Mouse (Mus musculus) stomach, postnatal 0 days (tissue): Measurements from ENCODE around the gene Psma7.
A peak's percentile ranks its signal among the peaks of the same experiment; 100 is the strongest.

Source experiments
- CTCF ChIP-seq: IDR thresholded peaks from 2 replicates; pipeline ENCODE4 v1.5.1; 2016; ENCODE audit warnings: antibody characterized with exemption, low read depth, mild to moderate bottlenecking, moderate library complexity
- EP300 ChIP-seq: optimal IDR thresholded peaks from 2 replicates; pipeline ENCODE3; 2016; ENCODE audit warnings: antibody characterized with exemption

DNA sequence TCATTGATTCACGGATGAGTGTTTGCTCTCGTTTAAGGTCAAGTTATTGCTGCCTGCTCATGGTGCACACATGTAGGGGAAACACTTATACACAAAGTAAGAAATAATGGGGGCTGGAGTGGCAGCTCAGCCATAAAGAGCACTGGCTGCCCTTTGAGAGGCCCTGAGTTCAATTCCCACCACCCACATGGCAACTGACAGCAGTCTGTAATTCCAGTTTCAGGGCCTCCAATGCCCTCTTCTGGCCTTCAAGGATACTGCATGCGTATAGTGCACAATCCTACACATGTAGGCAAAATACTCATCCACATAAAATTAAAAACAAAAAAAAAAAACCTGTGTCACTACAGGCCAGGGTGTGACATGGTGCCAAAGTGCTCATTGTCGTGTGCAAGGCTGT lies 45.2 kb upstream of the Psma7 start:
- TF ChIP-seq CTCF (peak; percentile 47), EP300 (no peak)
